ENCODE assay signal across 21 mouse cellular contexts in genomic region chr9:96237391-96237790, GRCm38 (mm10).
"Had no signal": no experiment of that assay in that cellular context is flagged by ENCODE, and none has a peak within 500 bp of the region (broad histone marks: within the 10 kb centered on the region; RNA-seq: fewer than 3 reads in every experiment).

No protein-coding gene starts in this region.

- H3K9me3 ChIP-seq: intestine, embryonic 15.5 days; kidney, embryonic 15.5 days; liver, embryonic 15.5 days; megakaryocyte, embryonic 14.5 days; midbrain, embryonic 12.5 days; midbrain, embryonic 15.5 days; neural tube, embryonic 12.5 days; neural tube, embryonic 15.5 days; stomach, embryonic 15.5 days had no signal

- H3K4me3 ChIP-seq: intestine, embryonic 15.5 days; kidney, embryonic 15.5 days; left cerebral cortex, adult 2 months; liver, embryonic 15.5 days; megakaryocyte, embryonic 14.5 days; midbrain, embryonic 12.5 days; midbrain, embryonic 15.5 days; neural tube, embryonic 12.5 days; neural tube, embryonic 15.5 days; stomach, embryonic 15.5 days had no signal

- H3K27ac ChIP-seq: intestine, embryonic 15.5 days; kidney, embryonic 15.5 days; left cerebral cortex, adult 2 months; liver, embryonic 15.5 days; macrophage; midbrain, embryonic 12.5 days; midbrain, embryonic 15.5 days; neural tube, embryonic 12.5 days; neural tube, embryonic 15.5 days; stomach, embryonic 15.5 days had no signal

- ATAC-seq: intestine, embryonic 15.5 days; lung, postnatal 0 days; midbrain, embryonic 15.5 days had no signal

- H3K36me3 ChIP-seq: intestine, embryonic 15.5 days; liver, embryonic 15.5 days; midbrain, embryonic 12.5 days; midbrain, embryonic 15.5 days; neural tube, embryonic 12.5 days; neural tube, embryonic 15.5 days; stomach, embryonic 15.5 days had no signal

- DNase-seq: kidney, adult 11 months; kidney, adult 8-10 months; kidney, postnatal 10 days; kidney, postnatal 36 days; layer of hippocampus, postnatal 36 days; lung, embryonic 14.5 days; right cerebral cortex, postnatal 25 days; spleen, adult 18-20 months; thymus, postnatal 36 days had no signal

- H3K27me3 ChIP-seq: intestine, embryonic 15.5 days; kidney, embryonic 15.5 days; liver, embryonic 15.5 days; megakaryocyte, embryonic 14.5 days; midbrain, embryonic 12.5 days; midbrain, embryonic 15.5 days; neural tube, embryonic 12.5 days; neural tube, embryonic 15.5 days; stomach, embryonic 15.5 days had no signal

- H3K4me2 ChIP-seq: intestine, embryonic 15.5 days; kidney, embryonic 15.5 days; liver, embryonic 15.5 days; lung, embryonic 14.5 days; midbrain, embryonic 12.5 days; midbrain, embryonic 15.5 days; neural tube, embryonic 12.5 days; neural tube, embryonic 15.5 days; stomach, embryonic 15.5 days had no signal

- H3K9ac ChIP-seq: intestine, embryonic 15.5 days; kidney, embryonic 15.5 days; liver, embryonic 15.5 days; lung, embryonic 14.5 days; midbrain, embryonic 12.5 days; midbrain, embryonic 15.5 days; neural tube, embryonic 12.5 days; neural tube, embryonic 15.5 days; stomach, embryonic 15.5 days had no signal

- H3K4me1 ChIP-seq: intestine, embryonic 15.5 days; midbrain, embryonic 15.5 days; neural tube, embryonic 12.5 days; neural tube, embryonic 15.5 days; stomach, embryonic 15.5 days had no signal
